Mouse (Mus musculus) cortical plate, adult 2 months (tissue): ENCODE results near the gene Prl7a1.

Experiments
- CTCF ChIP-seq: fragments of 200-500 bp; IDR thresholded peaks from 2 replicates; pipeline ENCODE4 v1.5.1; 2011; ENCODE audit warnings: mild to moderate bottlenecking, control low read depth, low read length; ENCODE audit not compliant: insufficient read depth; ENCODE audit errors: extremely low read depth
- POLR2A ChIP-seq: fragments of 200-500 bp; IDR thresholded peaks from 2 replicates; pipeline ENCODE4 v1.6.1; 2011; ENCODE audit warnings: mild to moderate bottlenecking, low read length, control low read depth; ENCODE audit not compliant: insufficient read depth; ENCODE audit errors: extremely low read depth

- TF ChIP-seq CTCF (no peak), POLR2A (no peak)
These were observed 31.8 kb downstream of the Prl7a1 start, which contains the start of gene Prl7b1 for GRCm38 (mm10) chr13:27610482-27610881.
